14 mouse cellular contexts compared by ENCODE assay signal in the genomic region with DNA sequence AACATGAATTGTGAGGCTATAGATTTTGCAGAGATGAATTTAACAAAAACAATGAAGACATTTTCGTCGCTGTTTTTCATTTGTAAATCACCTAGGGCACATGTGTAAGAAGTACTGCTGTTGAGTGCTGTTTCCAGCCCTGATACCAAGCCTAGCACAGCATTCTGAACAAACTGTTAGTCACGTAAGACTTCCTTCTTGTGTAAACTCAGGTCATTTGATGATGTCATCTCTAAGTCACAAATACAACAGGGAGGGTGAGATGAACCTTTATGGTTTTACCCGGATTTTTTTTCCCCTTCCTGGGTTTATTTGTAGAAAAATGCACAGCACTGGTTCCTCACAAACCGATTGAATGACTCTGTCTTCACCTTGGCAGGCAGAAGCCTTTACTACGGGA.
DNase-seq lines count a peak whose midpoint lies in the region; ATAC-seq lines count a peak whose summit lies in the region.
"Had no signal": no experiment of that assay in that cellular context is flagged by ENCODE, and none has a peak within 500 bp of the region (broad histone marks: within the 10 kb centered on the region; RNA-seq: fewer than 3 reads in every experiment).

No protein-coding gene starts in this region.

- peak; percentile 46 for ATAC-seq in inflammation-experienced regulatory T-cells, adult 6 months

- intact Hi-C loops in heart, postnatal 25 days (cut with DNase I): no loop called here

- DNase-seq in heart, adult 11 months: peak; percentile 9
- no peak for DNase-seq in heart, postnatal 25 days (ENCODE audit: low spot score)
- peak; percentile 32 for DNase-seq in 416B (ENCODE audit: low read depth)
- peak; percentile 6 for DNase-seq in T-cell, adult 2 months (ENCODE audit: low spot score)
- DNase-seq in adrenal gland, adult 8-10 months: no peak
- no peak for DNase-seq in frontal cortex, postnatal 25 days (ENCODE audit: low spot score in 2 of 2)
- DNase-seq: adrenal gland, adult 2 months; cerebellum, adult 11-12 months; cerebellum, adult 9-10 months; cerebellum, postnatal 25 days; gastrocnemius, postnatal 10 days; heart, adult 2 months; heart, postnatal 14 days had no signal

Comparison
In these comparisons a context has a peak if more than half of its experiments do, and no peak if none do; other contexts are left out.
1. DNase-seq: peak in heart, adult 11 months (single experiment), 416B (single experiment) and T-cell, adult 2 months (single experiment); none in heart, postnatal 25 days (single experiment), adrenal gland, adult 8-10 months (single experiment) and frontal cortex, postnatal 25 days (0 of 2).